Mouse (Mus musculus): ENCODE results near the gene Ints14.

GRCm38 (mm10) chr9:64947483-64948095, 13.1 kb upstream of the Ints14 start:
- TF ChIP-seq CTCF (conservative IDR thresholded peaks at IDR 0.05; ENCODE audit: insufficient read depth, insufficient read length, low read depth, low read length) (no peak), POLR2A (IDR thresholded peaks at IDR 0.05; ENCODE audit: low read depth, low read length) (no peak)
